Mouse (Mus musculus): ENCODE measurements at regions not wholly inside any gene's neighbourhood (a gene's known extent, or its start where the extent isn't known, plus 50 kb on each side); places are given as distances from the start of the nearest gene placed in this dataset.

DNA sequence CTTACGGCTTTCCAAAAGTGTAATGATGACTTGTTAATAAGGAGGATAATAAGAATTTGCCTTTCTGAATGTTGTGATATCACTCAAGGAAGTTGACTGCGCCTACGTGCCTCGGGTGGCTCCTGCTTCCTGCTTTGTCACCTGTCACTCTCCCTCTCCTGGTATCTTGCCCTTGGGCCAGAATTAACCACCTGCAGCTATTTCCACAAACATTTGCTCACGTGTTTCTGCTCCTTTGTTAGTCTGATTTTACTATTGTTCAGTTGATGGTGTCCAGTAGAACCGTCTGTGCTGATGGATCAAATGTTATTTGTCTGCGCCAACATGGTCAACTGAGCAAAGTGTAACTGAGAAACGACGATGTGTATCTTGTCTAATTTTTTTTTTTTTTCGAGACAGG, 193.4 kb upstream of the Prdm1 start:
- TF ChIP-seq CTCF (IDR thresholded peaks at IDR 0.05; ENCODE audit: control insufficient read depth, insufficient read depth, insufficient read length) (no peak), MAX (IDR thresholded peaks at IDR 0.05) (no peak)
